Mouse (Mus musculus) v-Abl transformed pro-B cells (cell line): ENCODE measurements at regions not wholly inside any gene's neighbourhood (a gene's known extent, or its start where the extent isn't known, plus 50 kb on each side); places are given as distances from the start of the nearest gene placed in this dataset.

ENCODE experiments used
- in situ Hi-C, 2 experiments: fragments of 400-800 bp; cut with MboI; formaldehyde crosslinking; loops; one replicate each; pipeline ENCODE4 v1.15.1; 2025; ENCODE audit not compliant: unreplicated experiment in 2 of 2

- in situ Hi-C loops = loop anchor here (5.0 to 10.0 kb wide), 8 partner anchors 61 to 721 kb away; no protein-coding TSS in a partner anchor
Observed at GRCm38 (mm10) chr4:9095646-9096045, 856.8 kb upstream of the Car8 start.

- in situ Hi-C loops = loop anchor here (5.0 to 10.0 kb wide), 3 partner anchors 60 to 720 kb away; no protein-coding TSS in a partner anchor
Observed at GRCm38 (mm10) chr4:9094522-9094921, 855.7 kb upstream of the Car8 start.

GRCm38 (mm10) chr4:9094076-9094475, 855.2 kb upstream of the Car8 start:
- in situ Hi-C loops = loop anchor here (5.0 to 10.0 kb wide), 3 partner anchors 59 to 719 kb away; no protein-coding TSS in a partner anchor

GRCm38 (mm10) chr4:9083526-9083925, 844.7 kb upstream of the Car8 start:
- in situ Hi-C loops = no loop called here

- in situ Hi-C loops = no loop called here
Observed at GRCm38 (mm10) chr4:9081701-9082562, 843.1 kb upstream of the Car8 start.

GRCm38 (mm10) chr4:9080821-9081493, 842.1 kb upstream of the Car8 start:
- in situ Hi-C loops = no loop called here

GRCm38 (mm10) chr4:9079828-9080245, 841.0 kb upstream of the Car8 start:
- in situ Hi-C loops = no loop called here

GRCm38 (mm10) chr4:9074447-9074846, 835.6 kb upstream of the Car8 start:
- in situ Hi-C loops = no loop called here

GRCm38 (mm10) chr4:9073736-9074428, 835.0 kb upstream of the Car8 start:
- in situ Hi-C loops = no loop called here

- in situ Hi-C loops = no loop called here
Observed at GRCm38 (mm10) chr4:9072321-9072720, 833.5 kb upstream of the Car8 start.

GRCm38 (mm10) chr4:9067874-9068273, 829.0 kb upstream of the Car8 start:
- in situ Hi-C loops = no loop called here

- in situ Hi-C loops = no loop called here
Observed at GRCm38 (mm10) chr4:9065981-9066815, 827.4 kb upstream of the Car8 start.

GRCm38 (mm10) chr4:9061941-9062340, 823.1 kb upstream of the Car8 start:
- in situ Hi-C loops = no loop called here

GRCm38 (mm10) chr4:9060221-9060620, 821.4 kb upstream of the Car8 start:
- in situ Hi-C loops = no loop called here

- in situ Hi-C loops = no loop called here
Observed at GRCm38 (mm10) chr4:9057676-9058075, 818.8 kb upstream of the Car8 start.

- in situ Hi-C loops = no loop called here
Observed at GRCm38 (mm10) chr4:9057113-9057512, 818.3 kb upstream of the Car8 start.

GRCm38 (mm10) chr4:9055876-9056275, 817.0 kb upstream of the Car8 start:
- in situ Hi-C loops = no loop called here

GRCm38 (mm10) chr4:9055266-9055820, 816.5 kb upstream of the Car8 start:
- in situ Hi-C loops = no loop called here

GRCm38 (mm10) chr4:9048817-9049216, 810.0 kb upstream of the Car8 start:
- in situ Hi-C loops = no loop called here

GRCm38 (mm10) chr4:9047151-9047550, 808.3 kb upstream of the Car8 start:
- in situ Hi-C loops = no loop called here
